Mouse (Mus musculus): Measurements from ENCODE around the gene Cbx5.

Cbx5 gene

GRCm38 (mm10) chr15:103250195-103250740, 10.7 kb upstream of the Cbx5 start:
- WGBS, result 38% methylated on average over 2 of the region's 2 CpGs

DNA sequence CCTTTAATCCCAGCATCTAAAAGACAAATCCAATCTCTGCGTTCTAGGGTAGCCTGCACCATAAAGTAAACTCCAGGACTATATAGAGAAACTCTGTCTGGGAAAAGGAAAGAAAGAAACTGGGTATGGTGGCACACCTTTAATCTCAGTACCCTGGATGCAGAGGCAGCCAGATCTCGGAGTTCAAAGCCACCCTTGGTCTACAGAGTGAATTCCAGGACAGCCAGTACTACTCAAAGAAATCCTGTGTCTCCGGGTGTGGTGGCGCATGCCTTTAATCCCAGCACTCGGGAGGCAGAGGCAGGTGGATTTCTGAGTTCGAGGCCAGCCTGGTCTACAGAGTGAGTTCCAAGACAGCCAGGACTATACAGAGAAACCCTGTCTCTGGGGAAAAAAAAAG, 9.9 kb upstream of the Cbx5 start:
- 91% methylated on average over 6 of the region's 6 CpGs for WGBS

GRCm38 (mm10) chr15:103248401-103249313, 9.0 kb upstream of the Cbx5 start:
- 63% methylated on average over 28 of the region's 28 CpGs for WGBS

DNA sequence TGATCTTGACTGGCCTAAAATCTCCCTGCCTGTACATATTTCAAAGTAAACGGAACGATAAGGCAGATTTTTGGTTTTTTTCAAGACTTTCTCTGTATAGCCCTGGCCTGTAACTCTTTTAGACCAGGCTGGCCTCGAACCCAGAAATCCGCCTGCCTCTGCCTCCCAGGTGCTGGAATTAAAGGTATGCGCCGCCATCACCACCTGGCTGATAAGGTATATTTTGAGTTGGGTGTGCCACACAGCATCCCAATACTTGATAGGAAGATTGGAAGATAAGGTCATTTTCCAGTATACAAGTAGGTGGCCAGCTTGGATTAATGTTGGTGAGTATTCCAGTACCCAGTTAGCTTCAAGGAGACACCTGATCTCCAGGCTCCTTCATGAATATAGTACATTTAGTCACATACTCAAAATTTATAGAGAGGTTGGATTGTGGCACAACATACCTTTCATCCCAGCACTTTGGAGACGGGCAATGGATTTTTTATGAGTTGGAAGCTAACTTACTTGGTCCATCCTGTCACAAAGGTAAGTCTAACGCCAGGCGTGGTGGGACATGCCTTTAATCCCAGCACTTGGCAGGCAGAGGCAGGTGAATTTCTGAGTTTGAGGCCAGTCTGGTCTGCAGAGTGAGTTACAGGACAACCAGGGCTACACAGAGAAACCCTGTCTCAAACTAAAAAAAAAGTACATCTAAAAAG, 7.6 kb upstream of the Cbx5 start:
- WGBS, result 85% methylated on average over 9 of the region's 9 CpGs

GRCm38 (mm10) chr15:103245616-103246015, 6.0 kb upstream of the Cbx5 start:
- 77% methylated on average over 6 of the region's 6 CpGs for WGBS

DNA sequence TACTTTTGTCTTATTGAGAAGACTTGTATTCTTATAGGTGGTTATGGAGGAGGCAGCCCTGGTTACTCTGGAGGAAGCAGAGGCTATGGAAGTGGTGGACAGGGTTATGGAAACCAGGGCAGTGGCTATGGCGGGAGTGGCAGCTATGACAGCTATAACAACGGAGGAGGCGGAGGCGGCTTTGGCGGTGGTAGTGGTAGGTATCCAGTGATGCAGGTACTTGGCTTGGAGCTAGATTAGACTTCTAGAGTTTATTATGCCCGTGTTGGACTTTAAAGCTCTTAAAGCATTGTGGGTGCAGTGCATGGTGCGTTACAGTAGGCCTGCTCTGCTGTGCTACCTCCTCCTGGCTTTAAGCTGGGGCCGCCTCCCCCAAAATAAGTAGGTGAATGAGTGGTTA, 3.3 kb upstream of the Cbx5 start:
- 56% methylated on average over 8 of the region's 8 CpGs for WGBS

GRCm38 (mm10) chr15:103241071-103242018, 1.7 kb upstream of the Cbx5 start:
- 9% methylated on average over 12 of the region's 12 CpGs for WGBS

DNA sequence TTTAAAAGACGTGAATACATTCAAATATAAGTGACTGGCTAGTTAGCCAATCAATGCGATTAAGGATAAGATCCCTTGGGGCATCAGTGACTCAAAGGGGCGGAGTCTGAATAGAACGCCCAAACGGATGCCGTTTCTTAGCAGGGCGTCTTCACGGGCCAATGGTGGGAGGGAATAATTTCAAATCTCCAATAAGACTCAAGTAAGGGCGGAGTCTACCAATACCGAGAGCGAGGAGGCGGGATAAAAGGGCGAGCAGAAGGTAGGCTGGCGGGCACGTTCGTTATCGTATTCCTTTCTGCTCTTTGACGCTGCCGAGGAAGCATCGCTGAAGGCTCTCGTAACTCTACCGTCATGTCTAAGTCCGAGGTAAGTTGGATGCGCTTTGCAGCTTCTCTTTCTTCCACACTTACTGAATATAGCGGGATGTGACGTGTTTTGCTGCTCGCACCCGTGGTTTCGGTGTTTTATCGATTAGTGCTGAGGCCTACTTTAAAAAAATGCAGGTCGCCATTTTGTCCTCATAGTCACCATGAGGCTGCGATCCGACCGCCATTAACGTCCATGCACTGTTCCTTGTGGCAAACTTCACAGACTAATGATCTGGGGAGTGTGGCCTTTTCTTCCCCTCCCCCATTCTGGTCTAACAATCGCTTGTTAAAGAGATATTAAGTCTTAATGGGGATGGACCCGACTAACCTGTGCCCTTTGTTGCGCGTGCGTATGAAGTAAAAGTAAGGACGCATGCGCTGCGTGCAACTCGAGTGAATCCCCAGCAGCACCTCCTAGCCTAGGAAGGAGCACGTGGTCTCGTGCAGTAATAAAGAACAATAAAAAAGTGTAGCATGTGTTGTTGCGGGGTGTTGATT, 778 bp upstream of the Cbx5 start, which contains the start of gene Hnrnpa1:
Hnrnpa1 (plus strand) TSS at position 273 of the 869 bp plus-strand sequence.
- WGBS, result under 1% methylated on average over 47 of the region's 47 CpGs

- WGBS, result under 1% methylated on average over 26 of the region's 26 CpGs
Observed at GRCm38 (mm10) chr15:103239130-103239684, 409 bp downstream of the Cbx5 start.

DNA sequence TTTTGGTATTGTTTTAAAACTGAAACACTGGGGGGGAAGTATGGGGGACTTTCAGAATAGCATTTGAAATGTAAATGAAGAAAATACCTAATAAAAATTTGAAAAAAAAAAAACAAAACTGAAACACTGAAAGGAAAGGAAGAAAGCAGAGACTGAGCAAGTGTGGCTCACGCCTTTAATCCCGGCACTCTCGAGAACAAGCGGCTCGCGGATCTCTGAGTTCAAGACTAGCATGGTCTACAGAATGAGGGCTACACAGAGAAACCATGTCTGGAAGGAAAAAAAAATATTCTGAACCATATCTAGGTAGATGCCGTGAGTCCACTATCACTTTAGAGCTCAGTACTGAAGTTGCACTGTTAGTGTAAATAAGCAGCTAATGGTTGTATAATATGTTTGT, 2.3 kb downstream of the Cbx5 start:
- WGBS, result 92% methylated on average over 7 of the region's 7 CpGs

- 41% methylated on average over 2 of the region's 2 CpGs for WGBS
Observed at GRCm38 (mm10) chr15:103233119-103233518, 6.5 kb downstream of the Cbx5 start.

- 63% methylated on average over 2 of the region's 2 CpGs for WGBS
Observed at GRCm38 (mm10) chr15:103228904-103229303, 10.7 kb downstream of the Cbx5 start.

GRCm38 (mm10) chr15:103227572-103227971, 12.0 kb downstream of the Cbx5 start:
- 85% methylated on average over 2 of the region's 2 CpGs for WGBS

- WGBS, result 61% methylated on average over 3 of the region's 3 CpGs
Observed at GRCm38 (mm10) chr15:103227022-103227421, 12.6 kb downstream of the Cbx5 start.

- WGBS, result 86% methylated on average over 2 of the region's 2 CpGs
Observed at GRCm38 (mm10) chr15:103224161-103224560, 15.5 kb downstream of the Cbx5 start.

DNA sequence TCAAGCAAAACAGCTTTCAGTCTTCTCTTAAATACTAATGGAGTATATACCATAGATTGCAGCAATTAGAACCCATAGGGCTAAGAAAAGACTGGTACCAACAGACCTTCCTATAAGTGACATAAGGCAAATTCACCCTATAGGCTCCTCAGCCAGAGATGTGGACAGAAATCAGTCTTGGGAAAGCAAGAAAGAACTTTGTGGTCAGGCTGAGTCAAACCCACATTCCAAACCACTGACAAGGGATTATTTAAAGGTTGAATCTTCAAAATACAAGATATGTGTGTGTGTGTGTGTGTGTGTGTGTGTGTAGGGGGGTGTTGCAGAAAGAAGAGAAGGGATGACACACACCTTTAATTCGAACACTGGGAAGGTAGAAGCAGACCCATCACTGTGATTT, 18.2 kb downstream of the Cbx5 start:
- 86% methylated on average over 1 of the region's 1 CpGs for WGBS

GRCm38 (mm10) chr15:103220785-103221184, 18.8 kb downstream of the Cbx5 start:
- WGBS, result 61% methylated on average over 3 of the region's 3 CpGs

- WGBS, result 56% methylated on average over 2 of the region's 2 CpGs
Observed at GRCm38 (mm10) chr15:103216052-103216451, 23.6 kb downstream of the Cbx5 start.

DNA sequence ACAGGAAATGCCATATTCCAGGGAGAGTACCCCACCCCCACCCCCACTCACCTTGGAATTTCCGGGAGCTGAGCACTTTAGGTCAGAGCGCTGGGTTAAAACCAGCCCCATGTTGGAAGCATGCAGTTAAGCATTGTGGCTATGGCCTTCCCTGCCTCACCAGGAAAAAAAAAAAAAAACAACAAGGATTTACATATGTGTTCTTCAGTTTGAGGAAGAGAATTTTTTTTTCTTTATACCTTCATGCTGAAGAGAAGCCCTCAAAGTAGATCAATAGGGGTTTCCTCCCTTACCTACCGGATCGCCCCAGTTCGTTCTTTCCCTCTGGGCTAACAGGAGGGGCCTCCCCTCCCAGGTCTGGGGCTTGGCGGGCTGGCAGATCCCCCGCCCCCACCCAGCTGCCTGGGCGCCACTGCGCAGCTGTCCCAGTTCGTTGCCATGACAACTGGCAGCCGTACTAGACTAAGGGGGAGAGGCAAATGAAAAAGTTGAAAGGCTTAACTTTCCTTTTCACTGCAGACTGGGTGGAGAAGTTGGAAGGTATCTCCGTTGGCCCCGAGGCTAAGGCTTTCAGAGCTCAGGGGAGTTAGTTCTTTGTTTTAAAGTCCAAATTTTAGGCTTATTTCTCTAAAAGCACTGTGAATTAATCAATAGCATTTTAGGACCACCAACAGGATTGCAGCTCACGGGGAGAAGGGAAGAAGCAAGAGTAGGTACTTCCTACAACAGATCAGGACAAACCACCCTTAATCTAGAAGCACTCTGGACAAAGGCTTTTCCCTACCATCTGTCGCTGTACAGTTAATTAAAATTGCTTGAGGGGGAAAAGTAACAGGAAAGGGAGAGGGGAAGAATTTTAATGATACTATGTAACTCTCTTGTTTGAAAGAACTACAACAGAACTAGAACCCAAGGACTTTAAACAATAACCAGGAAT, 24.4 kb downstream of the Cbx5 start:
- 1% methylated on average over 15 of the region's 15 CpGs for WGBS

All from cerebral cortex, adult 2 months (tissue).